Mouse (Mus musculus): ENCODE measurements around the gene Ldhal6b. TPM values are rescaled to one million over a fixed set of nuclear protein-coding genes. Genes with fewer than 3 reads are reported as not detected.
"Not testable (repeated sequence)": the region's sequence is repeated elsewhere in the genome, so short reads cannot be mapped to it uniquely, and the experiment has no call there.

The Ldhal6b gene
- 1.1 and 1.5 TPM in 2 replicates for total RNA-seq (2021)
- long read RNA-seq, experiment 1, result 0 reads
- long read RNA-seq, experiment 2, result 0 reads

DNA sequence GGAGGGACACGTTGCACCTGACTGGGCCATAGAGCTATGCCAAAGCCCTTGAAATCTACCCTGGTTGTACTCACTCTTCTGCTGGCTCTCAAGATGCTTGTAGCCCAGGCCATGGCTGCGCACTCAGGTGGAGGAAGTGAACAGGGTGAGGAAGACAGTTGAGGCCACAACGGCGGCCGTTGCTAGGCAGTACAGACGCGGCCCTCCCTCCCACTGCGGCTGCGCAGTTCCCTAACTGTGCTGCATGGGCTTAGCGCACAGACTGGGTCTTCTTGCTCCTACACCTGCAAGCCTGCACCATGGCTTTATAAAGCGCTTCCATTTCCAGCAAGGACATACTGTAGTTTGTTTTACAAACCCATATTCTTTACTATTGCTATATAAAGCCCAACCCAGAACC lies at the start of gene Ldhal6b:
Ldhal6b (minus strand) TSS at position 223 of the 400 bp plus-strand sequence.
- no peak for DNase-seq

DNA sequence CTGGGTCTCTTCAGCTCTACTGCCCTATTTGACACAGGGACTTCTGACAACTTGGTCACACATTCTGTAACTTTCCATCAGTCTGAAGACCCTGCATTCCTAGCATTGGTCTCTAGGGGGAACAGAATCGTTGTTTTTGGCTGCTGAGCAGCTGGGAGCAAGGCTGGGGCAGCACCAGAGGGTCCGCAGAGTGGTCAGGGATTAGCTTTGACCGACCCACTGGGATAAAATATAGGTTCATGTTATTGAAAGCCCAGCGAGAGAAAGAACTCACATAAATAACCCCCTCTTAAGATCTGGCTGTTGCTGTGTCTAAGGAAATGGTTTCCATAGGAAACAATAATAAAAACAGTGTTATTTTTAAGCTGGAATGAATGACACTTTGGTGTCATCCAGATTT lies 48.6 kb upstream of the Ldhal6b start:
- no peak for DNase-seq

DNA sequence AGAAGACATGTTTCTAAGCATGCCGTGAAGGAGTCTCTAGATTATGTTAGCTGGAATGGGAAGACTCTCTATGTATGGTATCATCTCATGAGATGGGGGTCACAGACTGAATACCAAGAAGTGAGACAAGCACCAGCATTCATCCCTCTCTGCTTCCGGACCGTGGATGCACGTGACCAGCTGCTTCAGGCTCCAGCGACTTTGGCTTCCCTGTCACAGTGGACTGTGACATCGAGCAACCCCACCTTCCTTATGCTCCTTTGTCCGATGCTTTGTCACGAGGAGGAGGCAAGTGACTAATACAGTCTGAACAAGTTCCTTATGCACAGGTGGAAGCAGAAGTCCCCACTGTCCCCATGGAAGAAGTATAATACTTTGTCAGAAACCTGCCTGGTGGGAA lies 48.2 kb upstream of the Ldhal6b start:
- DNase-seq, result no peak

DNA sequence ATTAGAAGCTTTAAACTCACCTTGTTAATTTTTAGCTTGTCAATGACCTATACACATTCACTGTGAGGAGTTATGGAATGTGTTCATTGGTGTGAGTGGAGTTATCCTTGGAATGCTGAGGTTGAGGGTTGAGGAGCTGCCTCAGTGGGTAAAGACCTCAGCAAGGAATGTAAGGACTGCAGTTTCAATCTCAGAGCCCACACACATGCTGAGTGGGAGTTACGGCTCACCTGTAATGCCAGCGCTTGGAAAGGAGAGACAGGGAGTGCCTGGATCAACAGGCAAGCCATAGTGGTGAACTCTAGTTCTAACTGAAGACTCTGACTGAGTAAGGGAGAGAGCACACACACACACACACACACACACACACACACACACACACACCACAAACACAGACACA lies 45.3 kb upstream of the Ldhal6b start:
- DNase-seq, result no peak

DNA sequence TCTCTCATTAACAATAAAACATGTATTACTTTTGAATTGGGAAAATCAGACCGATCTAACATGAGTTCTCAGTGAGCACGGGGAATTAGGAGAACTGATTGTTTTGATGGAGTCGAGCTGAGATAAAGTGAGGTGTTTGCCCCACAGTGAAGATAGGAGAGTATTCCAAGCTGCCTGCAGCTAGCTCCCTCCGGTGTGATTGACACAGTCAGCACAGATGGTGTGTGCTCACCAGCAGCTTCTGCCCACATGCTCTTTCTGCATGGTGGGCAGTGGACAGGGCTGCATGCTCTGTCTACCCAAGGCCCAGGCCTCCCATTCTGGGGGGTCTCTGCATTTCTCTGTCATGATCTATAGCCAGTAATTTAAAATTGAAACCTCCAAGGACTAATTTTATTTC lies 35.1 kb upstream of the Ldhal6b start:
- no peak for DNase-seq

DNA sequence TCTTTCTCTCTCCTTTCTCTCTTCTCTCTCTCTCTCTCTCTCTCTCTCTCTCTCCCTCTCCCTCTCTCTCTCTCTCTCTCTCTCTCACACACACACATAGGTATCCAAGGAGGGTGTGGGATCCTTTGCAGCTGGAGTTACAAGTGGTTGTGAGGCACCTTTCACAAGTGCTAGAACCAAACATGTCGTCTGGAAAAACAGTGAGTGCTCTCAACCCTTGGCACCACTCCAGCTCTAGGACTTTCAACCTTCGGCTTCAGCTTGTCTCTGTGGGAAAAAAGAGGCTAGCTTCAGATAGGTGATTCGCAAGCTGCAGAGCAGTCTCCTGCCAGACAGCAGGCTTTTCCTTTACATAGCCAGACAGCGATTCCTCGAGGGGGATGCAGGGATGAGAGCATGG lies 25.2 kb upstream of the Ldhal6b start:
- DNase-seq, result peak; percentile 74

DNA sequence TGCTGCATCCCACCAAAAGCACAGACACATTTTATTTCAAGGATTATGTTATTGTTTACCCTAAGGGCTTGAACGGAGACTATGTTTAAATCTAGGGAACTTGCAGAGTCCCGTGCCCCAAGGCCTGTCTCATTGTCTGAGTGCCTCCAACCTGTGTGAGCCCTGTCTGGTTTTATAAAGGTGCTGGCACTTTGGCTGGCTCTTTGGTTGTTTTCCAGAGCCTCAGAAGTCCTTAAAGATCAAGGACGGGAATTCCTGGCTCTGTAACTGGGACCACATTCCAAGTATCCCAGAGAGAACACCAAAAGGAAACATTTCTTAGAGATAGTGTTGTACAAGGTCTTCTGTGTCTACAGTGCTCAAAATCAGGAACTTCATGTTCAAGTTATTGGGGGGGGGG lies 24.7 kb upstream of the Ldhal6b start:
- peak; percentile 27 for DNase-seq

DNA sequence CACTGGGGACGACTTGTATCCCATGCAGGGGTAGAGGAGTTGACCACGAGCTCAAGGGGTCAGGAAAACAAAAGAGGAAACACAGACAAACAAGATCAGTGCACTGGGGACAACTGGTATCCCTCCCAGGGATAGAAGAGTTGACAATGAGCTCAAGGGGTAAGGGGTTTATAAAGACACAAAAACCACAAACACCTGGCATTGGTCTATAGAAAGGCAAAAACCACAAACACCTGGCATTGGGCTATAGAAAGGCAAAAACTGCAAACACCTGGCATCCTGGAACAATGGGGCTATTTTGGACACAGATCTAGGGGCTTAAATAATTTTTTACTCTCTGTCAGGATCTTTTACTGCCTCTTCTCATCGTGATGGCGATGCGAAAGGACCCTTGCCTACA lies 23.8 kb upstream of the Ldhal6b start:
- DNase-seq, result not testable (repeated sequence)

DNA sequence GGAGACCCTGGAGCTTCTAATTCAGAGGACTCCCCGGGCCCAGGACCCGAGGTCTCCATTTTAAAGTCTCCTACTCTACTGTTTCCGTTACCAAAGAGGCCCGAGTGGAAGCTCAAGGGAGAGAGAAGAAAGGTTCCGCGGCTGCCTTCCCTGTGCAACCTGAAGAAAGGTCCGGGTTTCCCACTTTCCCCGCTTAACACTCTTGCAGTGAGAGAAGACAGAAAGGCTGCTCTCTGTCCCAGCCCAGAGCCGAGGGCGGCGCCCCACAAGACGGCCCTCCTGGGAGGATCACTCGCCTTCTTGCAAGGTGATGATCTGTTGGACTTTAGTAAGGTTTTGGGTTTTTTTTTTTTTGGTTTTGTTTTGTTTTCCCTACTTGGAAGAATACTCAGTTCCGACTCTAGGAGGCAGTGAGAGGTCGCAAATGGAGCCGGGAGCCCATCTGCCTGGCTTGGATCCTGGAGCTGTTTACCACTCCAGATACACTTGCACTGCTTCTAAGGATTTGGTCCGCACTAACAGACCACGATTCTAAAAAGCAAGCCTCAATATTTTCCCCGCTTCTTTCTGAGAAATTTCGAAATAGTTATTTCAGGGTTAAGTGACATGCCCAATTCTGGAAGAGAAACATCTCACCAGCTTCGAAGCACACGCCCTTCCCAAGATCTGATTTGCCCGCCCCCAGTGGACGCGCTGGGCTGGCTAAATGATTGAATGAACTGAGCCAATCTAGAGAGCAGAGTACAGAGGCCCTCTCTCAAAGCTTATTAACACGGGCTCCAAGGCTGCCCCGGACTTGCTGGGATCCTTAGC lies 21.8 kb upstream of the Ldhal6b start, which contains the start of gene Tmem242:
Tmem242 (minus strand) TSS at position 101 of the 813 bp plus-strand sequence.
- DNase-seq, result peak; percentile 94

DNA sequence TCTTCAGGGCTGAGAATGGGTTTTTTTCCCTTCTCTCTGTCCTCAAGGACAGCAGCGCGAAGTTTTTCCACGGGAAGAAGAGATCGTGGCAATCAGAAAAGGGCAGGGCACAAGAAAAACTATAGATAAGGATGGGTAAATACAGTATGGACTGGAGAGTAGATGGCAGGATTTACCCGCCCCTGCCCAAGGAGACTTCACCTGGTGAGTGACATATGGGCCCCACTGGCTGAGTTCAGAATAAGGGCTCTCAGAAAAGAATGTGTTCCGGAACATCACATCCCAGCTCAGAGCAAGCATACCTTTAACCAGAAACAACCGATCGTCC lies 21.2 kb upstream of the Ldhal6b start:
- no peak for DNase-seq

DNA sequence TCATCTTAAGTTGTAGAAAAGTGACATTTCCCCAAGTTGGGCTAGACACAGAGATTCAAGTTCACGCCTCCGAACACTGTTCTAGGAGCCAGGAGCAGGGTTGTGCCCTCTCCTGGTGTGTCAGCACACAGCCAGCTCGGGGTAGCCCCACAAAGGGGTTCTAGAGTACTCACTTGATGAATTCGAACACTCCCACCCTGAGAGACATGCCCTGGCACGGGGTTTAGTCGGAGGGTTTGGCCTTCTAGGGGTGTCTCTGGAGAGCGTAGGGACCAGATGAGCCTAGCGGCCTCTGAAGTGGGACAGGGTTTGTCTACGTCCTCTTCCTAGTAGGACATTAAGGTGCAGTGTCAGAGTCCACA lies 11.2 kb upstream of the Ldhal6b start:
- DNase-seq, result no peak

DNA sequence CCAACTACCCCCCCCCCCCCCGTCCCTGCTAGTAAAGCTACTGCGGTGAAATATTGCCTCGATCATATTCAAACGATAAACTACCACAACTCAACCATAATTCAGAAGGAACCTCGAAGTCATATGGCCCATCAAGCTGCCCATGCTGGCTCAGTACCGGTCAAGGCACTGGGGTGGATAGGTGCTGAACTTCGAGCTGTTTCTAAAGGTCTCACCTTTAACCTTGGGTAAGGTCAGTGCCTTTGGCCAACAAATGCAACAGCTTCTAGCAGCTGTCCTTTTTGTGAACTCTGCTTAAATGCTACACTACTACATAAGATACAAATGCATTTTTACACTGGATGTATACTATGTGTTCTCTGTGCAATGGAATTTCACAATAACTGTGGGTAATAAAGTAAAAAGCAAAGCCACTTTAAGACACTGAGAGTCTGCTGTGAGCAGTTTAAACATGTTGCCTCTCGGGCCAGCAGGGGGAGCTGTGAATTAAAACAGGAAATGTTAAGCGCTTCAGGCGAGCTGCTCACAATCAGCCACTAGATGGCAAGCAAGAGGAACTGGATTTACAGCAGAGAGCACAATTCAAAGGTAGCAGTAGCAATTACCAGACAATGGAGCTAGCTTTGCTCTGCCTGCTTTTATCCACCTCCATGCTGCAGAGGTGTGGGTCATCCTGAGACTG lies 10.7 kb upstream of the Ldhal6b start:
- peak; percentile 93 for DNase-seq

DNA sequence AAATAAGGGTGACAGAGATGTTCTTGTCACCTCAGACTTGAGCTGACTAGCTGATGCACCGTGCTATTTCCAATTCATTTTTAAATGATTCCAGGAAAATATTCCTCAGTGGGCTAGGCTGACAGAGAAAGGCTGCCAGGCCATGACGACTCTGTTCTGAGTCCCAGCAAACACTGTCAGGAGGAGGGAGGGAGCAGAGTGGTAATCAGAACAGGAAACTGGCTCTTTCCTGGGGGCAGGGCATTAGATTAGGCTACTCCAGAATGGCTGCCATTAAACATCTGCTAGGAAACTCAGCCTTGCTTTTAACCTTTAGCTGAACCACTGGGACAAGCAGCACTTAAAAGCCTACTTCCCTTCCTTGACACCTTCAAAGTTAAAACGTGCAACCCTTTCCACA lies 6.6 kb upstream of the Ldhal6b start:
- DNase-seq, result no peak

DNA sequence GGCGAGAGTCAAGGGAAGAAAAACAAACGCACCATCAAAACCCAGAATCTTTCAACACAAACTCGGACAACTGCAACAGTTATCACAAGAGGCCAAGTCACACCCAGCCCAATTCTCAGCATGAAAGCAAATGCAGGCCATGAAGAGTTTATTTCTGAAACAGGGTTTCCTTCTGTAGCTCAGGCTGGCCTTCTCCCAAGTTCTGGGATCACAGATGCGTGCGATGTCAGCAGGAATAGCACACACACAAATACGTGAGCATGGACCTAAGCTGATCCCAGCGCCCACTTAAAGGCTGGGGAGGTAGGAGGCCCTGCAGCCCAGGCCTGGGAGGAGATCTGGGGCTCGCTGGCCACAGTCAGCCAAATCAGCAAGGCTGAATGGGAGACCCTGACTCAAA lies 5.6 kb upstream of the Ldhal6b start:
- no peak for DNase-seq

DNA sequence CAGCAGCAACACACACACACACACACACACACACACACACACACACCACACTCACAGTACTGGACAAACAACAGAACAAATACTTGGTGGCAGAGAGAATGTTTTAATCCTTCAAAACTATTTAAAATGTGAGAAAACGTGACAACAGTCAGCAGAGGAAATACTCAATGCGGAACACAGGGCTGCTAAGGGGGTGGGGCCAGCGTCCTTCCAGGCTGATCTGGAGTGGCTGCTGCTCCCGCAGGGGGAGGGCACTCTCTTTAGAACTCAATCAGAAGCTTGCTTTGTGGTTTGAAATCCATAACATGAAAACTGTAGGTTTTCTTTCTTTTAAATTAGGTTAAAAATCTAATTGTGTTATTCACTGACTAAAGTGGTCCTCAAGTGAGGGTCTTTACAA lies 3.3 kb upstream of the Ldhal6b start:
- no peak for DNase-seq

DNA sequence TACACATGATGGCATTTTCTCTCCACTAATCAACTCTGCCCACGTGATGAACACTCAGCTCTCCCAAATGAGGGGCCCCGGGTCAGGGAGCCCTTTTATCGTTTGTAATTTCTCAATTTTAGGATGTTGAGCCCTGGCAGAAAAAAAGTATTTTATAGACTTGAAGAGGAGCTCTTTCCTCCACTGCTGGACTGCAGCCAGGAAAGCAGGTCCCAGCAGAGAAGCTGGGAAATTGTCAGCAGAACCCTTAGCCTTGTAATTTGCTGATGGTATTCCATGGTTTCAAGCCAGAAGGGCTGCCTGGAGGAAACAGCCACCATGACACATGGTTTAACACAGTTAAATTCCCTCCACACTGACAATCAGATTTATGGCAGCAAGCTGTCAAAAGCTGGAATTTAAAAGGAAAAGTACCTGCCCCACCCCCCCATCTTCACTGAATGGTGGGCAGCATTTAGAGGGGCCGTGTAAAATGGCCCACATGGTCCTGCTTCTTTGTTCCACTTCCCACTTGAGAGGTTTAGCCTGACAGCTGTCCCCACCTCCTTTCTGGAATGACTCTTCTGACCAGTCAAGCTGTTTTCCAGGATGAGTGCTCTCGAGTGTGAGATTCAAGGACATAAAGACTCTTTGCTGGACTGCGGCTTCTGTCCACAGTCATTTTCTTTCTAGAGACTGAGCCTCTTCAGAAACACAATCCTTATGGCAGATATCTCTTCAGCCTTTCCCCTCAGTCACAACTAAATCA lies 1.4 kb upstream of the Ldhal6b start:
- DNase-seq, result no peak

DNA sequence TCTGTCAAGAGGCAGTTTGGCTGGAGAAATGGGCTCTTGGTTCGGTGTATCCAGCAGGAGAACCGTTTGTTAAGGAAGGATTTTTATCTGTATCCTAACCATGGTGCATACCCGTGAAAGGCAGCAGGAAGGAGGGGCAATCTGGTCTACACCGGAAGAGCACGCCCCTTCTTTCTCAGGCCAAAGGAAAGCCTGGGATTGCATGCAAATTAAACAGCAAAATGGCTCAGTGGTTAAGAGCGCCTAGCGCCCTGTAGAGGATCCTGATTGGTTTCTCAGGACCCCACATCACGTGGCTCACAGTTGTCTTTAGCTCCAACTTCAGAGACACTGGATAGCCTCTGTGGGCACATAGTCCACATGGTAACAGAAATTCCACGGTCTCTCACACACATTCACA lies 489 bp upstream of the Ldhal6b start:
- DNase-seq, result no peak

DNA sequence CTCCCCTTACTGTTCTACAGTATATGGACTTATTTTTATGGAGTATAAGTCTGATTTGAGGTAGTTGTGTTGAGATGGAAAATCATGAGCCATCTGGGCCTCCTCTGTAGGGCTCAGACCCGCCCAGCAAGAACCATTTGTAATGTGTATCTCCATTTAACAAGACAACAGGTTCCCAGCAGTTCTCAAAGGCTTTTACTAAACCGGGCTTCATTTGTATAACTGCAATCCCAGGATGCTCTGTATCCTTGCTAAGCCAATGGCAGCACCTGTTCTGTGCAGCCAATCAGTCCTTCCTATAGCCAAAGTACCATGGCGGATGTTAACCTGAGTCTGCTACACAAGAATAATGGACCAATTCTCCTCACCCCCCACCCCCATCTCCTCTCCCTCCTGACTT lies 2.0 kb downstream of the Ldhal6b start:
- DNase-seq, result no peak

DNA sequence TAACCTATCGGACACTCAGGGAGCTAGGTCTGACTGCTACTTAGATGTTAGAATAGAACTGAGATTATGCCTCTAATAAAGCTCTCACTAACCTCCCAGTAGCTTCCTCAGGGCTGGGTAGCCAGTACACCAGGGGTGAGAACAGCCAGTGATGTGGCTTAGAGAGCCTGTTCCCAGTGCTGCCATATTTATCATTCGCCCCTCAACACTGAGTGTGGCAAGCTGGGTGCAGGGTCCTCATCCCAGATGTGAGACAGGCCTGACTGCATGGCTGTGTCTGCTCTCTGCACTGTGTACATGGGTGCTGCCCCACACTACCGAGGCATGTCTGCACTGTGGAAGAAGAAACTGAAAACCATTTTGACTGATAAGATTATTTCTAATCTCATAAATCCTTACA lies 4.5 kb downstream of the Ldhal6b start:
- DNase-seq, result no peak

DNA sequence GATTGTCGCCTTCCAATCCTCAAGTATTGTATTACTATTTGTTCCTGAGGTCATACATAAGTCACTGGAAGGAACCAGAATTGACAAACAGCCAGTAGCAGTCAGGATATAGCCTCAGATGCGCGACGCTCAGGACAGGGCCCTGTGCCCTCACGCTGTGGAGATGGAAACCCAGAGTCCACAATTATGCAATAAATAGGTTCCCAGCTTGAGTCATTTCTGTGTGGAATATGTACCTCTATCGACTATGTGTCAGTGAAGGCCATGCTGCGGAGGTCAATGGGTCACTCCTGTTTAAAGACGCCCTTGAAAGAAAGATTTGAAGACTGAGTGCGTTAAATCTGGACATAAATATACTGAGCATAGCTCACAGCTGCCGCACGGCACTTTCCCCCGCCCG lies 5.2 kb downstream of the Ldhal6b start:
- DNase-seq, result no peak

DNA sequence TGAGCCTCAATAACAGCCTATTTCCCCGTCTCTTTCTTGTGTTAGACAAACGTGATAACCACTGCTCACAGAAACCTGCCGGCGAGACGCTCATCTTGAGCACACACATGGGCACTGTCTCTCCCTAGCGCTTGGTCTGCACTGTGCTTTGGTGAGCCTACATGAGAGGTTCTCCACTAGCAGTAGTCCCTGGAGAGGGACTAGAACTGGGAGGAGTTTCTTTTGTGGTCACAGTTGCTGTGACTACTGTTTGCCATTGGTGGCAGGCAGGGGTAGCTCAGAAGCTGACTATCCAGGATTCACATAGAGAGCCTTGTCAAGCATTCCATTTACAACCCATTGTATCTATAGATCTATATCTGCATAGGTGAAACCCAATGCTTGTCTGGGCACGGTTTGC lies 5.8 kb downstream of the Ldhal6b start:
- no peak for DNase-seq

DNA sequence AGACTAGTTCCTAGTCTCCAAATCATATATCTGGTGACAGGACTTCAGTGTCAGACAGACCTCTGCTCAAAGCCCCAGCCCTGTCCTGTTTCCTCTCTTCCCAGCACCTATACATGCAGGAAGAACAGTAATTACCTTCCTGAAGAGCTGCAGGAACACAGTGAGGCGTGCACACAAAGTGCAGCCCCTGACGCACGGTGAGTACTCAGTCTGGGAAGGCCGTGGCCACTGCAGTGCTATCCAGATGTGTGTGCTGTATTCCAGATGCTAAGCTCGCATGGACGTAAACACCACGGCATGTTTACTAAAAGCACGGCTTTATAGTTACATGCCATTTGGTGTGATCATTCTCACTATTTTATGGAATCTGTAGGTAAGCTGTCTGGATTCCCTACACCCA lies 6.3 kb downstream of the Ldhal6b start:
- no peak for DNase-seq

DNA sequence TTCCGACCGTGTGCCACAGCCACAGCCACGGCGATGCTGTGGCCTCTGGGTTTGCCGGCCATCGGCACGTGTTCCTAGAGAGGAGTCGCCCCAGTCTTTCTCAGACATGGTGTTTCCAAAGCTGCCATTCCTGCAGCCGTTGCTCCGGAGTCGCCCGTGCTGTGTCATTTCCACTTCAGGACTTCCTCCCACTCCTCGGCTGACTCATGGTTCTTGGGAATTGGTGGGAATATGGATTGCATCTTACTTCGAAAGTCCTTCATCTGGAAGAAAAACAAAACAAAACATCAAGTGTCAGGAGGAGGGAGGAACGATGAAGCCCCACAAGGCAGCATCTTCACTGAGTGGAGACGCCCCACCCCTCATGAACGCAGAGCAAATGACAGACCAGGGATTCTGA lies 7.4 kb downstream of the Ldhal6b start:
- DNase-seq, result no peak
